Mouse (Mus musculus) hindbrain, postnatal 0 days (tissue): ENCODE data around the gene Txn2. TPM values are rescaled to one million over a fixed set of nuclear protein-coding genes. Genes with fewer than 3 reads are reported as not detected.

ENCODE experiments used
- ATAC-seq: fragments of 200-750 bp; cut with Nextera tagmentation; 2 replicates; pipeline ENCODE4 v1.8.0; 2017; ENCODE audit warnings: mild to moderate bottlenecking, moderate TSS enrichment, moderate library complexity
- DNase-seq: peaks from one replicate; pipeline ENCODE4 v3.0.0-alpha.2; 2015; ENCODE audit warnings: low spot score
- H3K27ac ChIP-seq: fragments of 300-500 bp; sonication (generic); 2 replicates; pipeline ENCODE4 v1.5.1; 2014; ENCODE audit warnings: mild to moderate bottlenecking
- H3K27me3 ChIP-seq: fragments of 300-500 bp; sonication (generic); 2 replicates; pipeline ENCODE4 v1.6.1; 2014; ENCODE audit warnings: low read length, mixed read lengths; ENCODE audit not compliant: insufficient read depth
- H3K36me3 ChIP-seq: fragments of 300-500 bp; sonication (generic); 2 replicates; pipeline ENCODE4 v1.6.1; 2014; ENCODE audit warnings: low read length, mixed read lengths; ENCODE audit not compliant: insufficient read depth
- H3K4me1 ChIP-seq: fragments of 300-500 bp; sonication (generic); 2 replicates; pipeline ENCODE4 v1.6.1; 2014; ENCODE audit warnings: antibody characterized with exemption, low read length, mixed read lengths; ENCODE audit not compliant: insufficient read depth
- H3K4me2 ChIP-seq: fragments of 300-500 bp; sonication (generic); 2 replicates; pipeline ENCODE4 v1.6.1; 2014; ENCODE audit warnings: low read depth, mild to moderate bottlenecking, low read length, moderate library complexity, mixed read lengths
- H3K4me3 ChIP-seq: fragments of 300-500 bp; sonication (generic); 2 replicates; pipeline ENCODE4 v1.5.1; 2014; ENCODE audit warnings: low read length
- H3K9ac ChIP-seq: fragments of 300-500 bp; sonication (generic); replicated peaks from 2 replicates; pipeline ENCODE4 v1.6.1; 2014; ENCODE audit warnings: mild to moderate bottlenecking, low read length, moderate library complexity, mixed read lengths
- H3K9me3 ChIP-seq: fragments of 300-500 bp; sonication (generic); 2 replicates; pipeline ENCODE4 v1.6.1; 2016; ENCODE audit warnings: low read length, mixed read lengths
- CTCF ChIP-seq: IDR thresholded peaks from 2 replicates; pipeline ENCODE4 v1.5.1; 2016; ENCODE audit warnings: antibody characterized with exemption, control low read depth, low read depth
- WGBS: fragments of 180-500 bp; shearing (Covaris S2); extraction: QIAGEN DNeasy Blood & Tissue Kit; methylation state at CpG from one replicate; pipeline ENCODE4 v1.1.7; 2014; 5-methylcytosine and 5-hydroxymethylcytosine counted together
- polyA plus RNA-seq: library from polyadenylated mRNA; unstranded; fragments of >200 nt; fragmentation: Nextera tagmentation; extraction: Ambion mirVana; gene quantifications from 2 replicates; pipeline ENCODE4 v1.2.1, GENCODE M21; 2015
- total RNA-seq: library from RNA; depleted of rRNA; stranded (reverse); fragments of >200 nt; gene quantifications from 2 replicates; pipeline ENCODE4 v1.2.3, GENCODE M21; 2014

The Txn2 gene
- total and polyA plus RNA-seq, 2 experiments from 2014 or later = 52.5 to 215 TPM

DNA sequence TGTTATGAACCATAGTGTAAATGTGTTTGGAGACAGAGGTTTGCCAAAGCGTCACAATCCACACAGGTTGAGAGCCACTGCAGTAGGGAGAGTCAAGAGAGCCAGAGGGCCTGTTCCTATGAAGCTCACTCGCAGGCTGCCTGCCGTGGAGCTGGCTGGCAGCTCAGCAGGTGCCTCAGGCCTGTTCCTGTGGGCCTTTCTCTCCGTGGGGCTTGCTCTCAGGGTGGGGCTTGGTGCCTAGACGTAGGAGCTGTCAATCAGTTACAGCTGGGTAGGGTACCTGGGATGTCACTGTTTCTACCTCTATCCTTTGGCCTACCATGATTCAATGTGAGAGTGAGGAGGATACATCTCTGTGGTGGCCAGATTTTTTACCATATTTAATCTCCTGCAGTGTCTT lies 6.2 kb upstream of the Txn2 start:
- Histone ChIP-seq H3K4me1 (peaks cover 9% of the 10 kb centered on the region; the same call in 1 of the 2 replicates), H3K36me3 (no peaks in the 10 kb centered on the region), H3K27ac (peak overlapping the region; percentile 64), H3K9me3 (no peaks in the 10 kb centered on the region), H3K4me2 (no peak overlapping the region), H3K27me3 (no peaks in the 10 kb centered on the region), H3K9ac (no peak overlapping the region), H3K4me3 (no peak overlapping the region)
- no peak for TF ChIP-seq CTCF
- no peak for ATAC-seq
- WGBS = 49% methylated on average over 5 of the region's 5 CpGs
- no peak for DNase-seq

DNA sequence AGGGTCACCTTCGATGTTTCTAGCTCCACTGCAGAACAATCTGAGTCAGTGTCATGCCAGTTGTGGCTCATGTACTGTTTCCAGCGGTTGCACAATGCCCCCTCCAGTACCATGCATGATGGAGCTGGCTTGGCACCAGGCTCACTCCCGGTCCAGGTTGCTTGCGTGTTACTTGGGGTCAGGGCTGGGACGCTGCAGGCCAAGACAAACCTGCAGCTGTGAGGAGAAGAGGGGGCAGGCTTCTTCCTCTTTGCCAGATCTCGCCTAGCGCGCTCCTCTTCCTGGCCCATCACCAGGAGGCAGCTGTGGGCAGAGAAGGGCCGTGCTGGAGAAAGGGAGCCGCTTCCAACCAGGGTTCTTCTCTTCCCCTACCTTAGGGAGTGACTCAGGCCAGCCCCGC lies 5.5 kb upstream of the Txn2 start:
- no peaks in the 10 kb centered on the region for H3K36me3 ChIP-seq
- no peak overlapping the region for H3K4me3 ChIP-seq
- peaks cover 14% of the 10 kb centered on the region for H3K4me1 ChIP-seq
- TF ChIP-seq CTCF = no peak
- H3K27ac ChIP-seq = peak overlapping the region; percentile 52; the same call in 1 of the 2 replicates
- WGBS = 69% methylated on average over 11 of the region's 11 CpGs
- DNase-seq (no peak), ATAC-seq (no peak)
- no peaks in the 10 kb centered on the region for H3K9me3 ChIP-seq
- no peak overlapping the region; the same call in 1 of the 2 replicates for H3K4me2 ChIP-seq
- H3K27me3 ChIP-seq = no peaks in the 10 kb centered on the region
- H3K9ac ChIP-seq = no peak overlapping the region

DNA sequence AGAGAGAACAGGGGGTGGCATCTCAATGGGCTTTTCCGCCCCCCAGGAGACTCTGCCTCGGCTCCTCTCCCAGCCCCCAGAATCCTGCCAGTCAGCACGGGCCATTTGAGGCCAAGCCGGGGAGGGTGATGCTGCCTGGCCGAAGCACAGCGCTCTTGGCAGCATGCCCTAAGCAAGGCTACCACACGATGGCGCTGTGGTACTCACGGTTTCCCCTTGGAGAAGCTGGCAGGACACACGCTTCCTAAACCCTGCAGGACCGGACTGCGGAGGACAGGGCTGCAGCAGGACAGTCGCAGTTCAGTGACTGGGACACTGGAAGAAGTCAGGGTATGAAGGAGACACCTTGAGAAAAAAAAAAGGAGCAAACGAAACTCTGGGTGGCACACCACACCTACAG lies 5.0 kb upstream of the Txn2 start:
- Histone ChIP-seq H3K4me2 (peak overlapping the region; percentile 32), H3K27me3 (no peaks in the 10 kb centered on the region), H3K27ac (peak overlapping the region; percentile 52; the same call in 1 of the 2 replicates), H3K9ac (peak overlapping the region; percentile 24; the same call in 1 of the 2 replicates), H3K9me3 (no peaks in the 10 kb centered on the region), H3K4me1 (peaks cover 14% of the 10 kb centered on the region), H3K36me3 (no peaks in the 10 kb centered on the region), H3K4me3 (no peak overlapping the region)
- TF ChIP-seq CTCF = peak; percentile 99
- WGBS = under 1% methylated on average over 14 of the region's 14 CpGs
- DNase-seq = peak; percentile 96
- ATAC-seq = peak; percentile 25; the same call in 1 of the 2 replicates

DNA sequence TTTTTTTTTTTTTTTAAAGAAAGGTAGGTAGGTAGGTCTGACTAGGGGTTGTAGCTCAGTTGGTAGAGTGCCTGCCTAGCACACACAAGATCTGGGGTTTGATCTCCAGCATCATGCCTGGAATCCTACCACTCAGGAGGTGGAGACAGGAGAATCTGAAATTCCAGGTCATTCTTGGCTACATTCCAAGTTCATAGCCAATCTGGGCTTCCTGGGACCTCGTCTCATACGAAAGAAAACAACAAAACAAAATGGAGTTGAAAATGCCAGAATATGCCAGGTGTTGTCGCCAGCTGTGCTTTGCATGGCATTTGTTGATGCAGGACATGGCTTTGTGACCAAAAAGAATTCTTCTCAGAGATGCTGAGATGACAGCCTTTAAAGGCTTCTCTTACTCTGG lies 4.4 kb upstream of the Txn2 start:
- ATAC-seq (no peak), DNase-seq (no peak)
- WGBS = 49% methylated on average over 3 of the region's 3 CpGs
- peak overlapping the region; percentile 32; the same call in 1 of the 2 replicates for H3K27ac ChIP-seq
- peak overlapping the region; percentile 32; the same call in 1 of the 2 replicates for H3K4me2 ChIP-seq
- no peak for TF ChIP-seq CTCF
- no peaks in the 10 kb centered on the region for H3K9me3 ChIP-seq
- H3K36me3 ChIP-seq = no peaks in the 10 kb centered on the region
- peak overlapping the region; percentile 24; the same call in 1 of the 2 replicates for H3K9ac ChIP-seq
- H3K4me3 ChIP-seq = no peak overlapping the region
- H3K27me3 ChIP-seq = no peaks in the 10 kb centered on the region
- peaks cover 14% of the 10 kb centered on the region for H3K4me1 ChIP-seq

DNA sequence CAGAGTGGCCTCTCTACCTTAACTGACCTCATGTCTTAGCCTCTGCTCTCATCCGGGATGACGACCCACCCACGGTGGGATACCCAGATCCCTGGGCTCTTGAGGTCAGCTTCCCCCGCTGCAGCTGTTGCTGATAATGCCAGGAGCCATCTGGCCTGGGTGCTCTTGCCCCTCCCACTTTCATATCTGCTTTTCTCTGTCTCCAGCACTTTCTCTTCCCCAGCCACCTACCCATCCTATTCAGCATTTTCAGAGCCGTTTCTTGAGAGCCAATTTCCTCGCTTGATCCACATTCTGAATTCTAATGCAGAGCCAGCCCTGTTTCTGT lies 2.8 kb upstream of the Txn2 start:
- no peak overlapping the region for H3K4me3 ChIP-seq
- no peak for TF ChIP-seq CTCF

DNA sequence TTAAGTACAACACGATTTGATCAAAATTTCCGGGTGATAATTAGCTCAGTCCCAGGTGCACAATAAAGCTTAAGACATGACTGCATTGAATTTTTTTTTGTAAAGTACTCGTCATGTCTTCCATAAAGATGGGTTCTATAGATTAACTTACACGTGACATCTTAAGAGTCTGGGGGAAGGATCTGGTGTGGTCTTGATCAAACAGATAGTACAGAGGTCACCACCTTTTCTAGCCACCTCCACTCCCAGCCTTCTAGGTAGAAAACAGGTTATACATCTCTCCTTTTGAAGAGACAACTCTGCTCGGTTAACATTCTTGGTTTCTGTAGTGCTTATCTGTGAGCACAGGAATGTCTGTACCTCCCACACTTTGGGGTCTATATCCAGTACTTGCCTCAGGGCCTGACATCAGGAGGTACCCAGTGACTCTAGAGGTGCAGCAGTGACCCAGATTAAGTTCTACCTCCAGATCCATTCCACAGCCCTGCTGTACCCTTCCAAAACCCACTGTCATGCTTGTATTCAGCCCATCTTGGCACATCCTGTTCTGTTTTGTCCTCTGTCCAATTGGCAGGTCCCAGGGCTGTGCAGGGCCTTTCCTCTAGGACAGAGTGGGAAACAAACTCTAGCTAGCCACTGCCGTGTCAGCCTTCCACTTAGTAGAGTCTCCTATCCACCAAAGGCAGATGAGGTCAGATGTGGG lies 2.3 kb upstream of the Txn2 start:
- WGBS = 73% methylated on average over 6 of the region's 6 CpGs
- no peak overlapping the region for H3K4me2 ChIP-seq
- no peak overlapping the region for H3K27ac ChIP-seq
- H3K4me3 ChIP-seq = no peak overlapping the region
- H3K36me3 ChIP-seq = peaks cover 4% of the 10 kb centered on the region; the same call in 1 of the 2 replicates
- TF ChIP-seq CTCF = no peak
- DNase-seq = no peak
- peaks cover 21% of the 10 kb centered on the region for H3K4me1 ChIP-seq
- no peak overlapping the region for H3K9ac ChIP-seq
- ATAC-seq = no peak
- H3K27me3 ChIP-seq = no peaks in the 10 kb centered on the region
- H3K9me3 ChIP-seq = no peaks in the 10 kb centered on the region

More for the DNA sequence above, 2.8 kb upstream of the Txn2 start:
- H3K4me1 ChIP-seq = peaks cover 21% of the 10 kb centered on the region
- 72% methylated on average over 6 of the region's 6 CpGs for WGBS
- H3K36me3 ChIP-seq = 0 out of 2 replicates have a peak, but pooled peaks cover 1% of the 10 kb centered on the region
- ATAC-seq (no peak), DNase-seq (no peak)
- H3K9me3 ChIP-seq = no peaks in the 10 kb centered on the region
- no peaks in the 10 kb centered on the region for H3K27me3 ChIP-seq
- no peak overlapping the region for H3K9ac ChIP-seq
- no peak overlapping the region for H3K4me2 ChIP-seq
- no peak overlapping the region for H3K27ac ChIP-seq

DNA sequence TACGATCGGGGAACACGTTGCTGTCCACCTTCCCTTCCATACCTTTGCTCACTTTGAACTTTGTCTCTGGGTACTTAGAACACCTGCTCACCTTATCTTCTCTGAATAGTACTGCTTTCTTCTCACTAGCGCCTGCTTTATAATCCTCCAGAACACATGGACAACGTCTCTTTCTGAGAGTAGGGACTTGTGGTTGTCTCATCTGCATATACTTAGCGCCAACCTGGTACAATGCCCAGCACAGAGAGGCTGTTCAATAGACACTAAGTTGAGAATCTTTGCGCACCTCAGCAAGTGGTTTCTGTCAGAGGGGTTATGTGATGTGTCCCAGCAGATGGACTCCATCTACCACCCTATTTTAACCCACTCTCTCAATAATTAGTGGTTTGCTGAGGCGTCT lies 998 bp upstream of the Txn2 start:
- ATAC-seq = no peak
- peak overlapping the region; percentile 84 for H3K9ac ChIP-seq

More for the DNA sequence above, 998 bp upstream of the Txn2 start:
- no peak for DNase-seq
- no peak for TF ChIP-seq CTCF
- 54% methylated on average over 8 of the region's 8 CpGs for WGBS
- H3K27me3 ChIP-seq = no peaks in the 10 kb centered on the region
- peak overlapping the region; percentile 98; the same call in 1 of the 2 replicates for H3K27ac ChIP-seq
- peaks cover 4% of the 10 kb centered on the region; the same call in 1 of the 2 replicates for H3K36me3 ChIP-seq
- peak overlapping the region; percentile 79 for H3K4me3 ChIP-seq
- peaks cover 21% of the 10 kb centered on the region for H3K4me1 ChIP-seq
- H3K4me2 ChIP-seq = peak overlapping the region; percentile 84
- no peaks in the 10 kb centered on the region for H3K9me3 ChIP-seq
